Mouse (Mus musculus) midbrain, embryonic 16.5 days (tissue): ENCODE data around the gene Jag1. TPM values are rescaled to one million over a fixed set of nuclear protein-coding genes. Genes with fewer than 3 reads are reported as not detected.

ENCODE experiments used
- ATAC-seq: fragments of 200-750 bp; cut with Nextera tagmentation; 2 replicates; pipeline ENCODE4 v1.8.0; 2017; ENCODE audit warnings: moderate TSS enrichment
- H3K27ac ChIP-seq: fragments of 300-500 bp; sonication (generic); 2 replicates; pipeline ENCODE4 v1.5.1; 2014; ENCODE audit warnings: mild to moderate bottlenecking, low read length, mixed read lengths
- H3K27me3 ChIP-seq: fragments of 300-500 bp; sonication (generic); 2 replicates; pipeline ENCODE4 v1.6.1; 2014; ENCODE audit warnings: low read depth, low read length, mixed read lengths; ENCODE audit not compliant: control insufficient read depth, insufficient read depth
- H3K36me3 ChIP-seq: fragments of 300-500 bp; sonication (generic); 2 replicates; pipeline ENCODE4 v1.6.1; 2014; ENCODE audit warnings: mild to moderate bottlenecking, low read length, moderate library complexity, mixed read lengths; ENCODE audit not compliant: control insufficient read depth, insufficient read depth
- H3K4me1 ChIP-seq: fragments of 300-500 bp; sonication (generic); 2 replicates; pipeline ENCODE4 v1.6.1; 2014; ENCODE audit warnings: mild to moderate bottlenecking, low read length, mixed read lengths; ENCODE audit not compliant: control insufficient read depth, insufficient read depth
- H3K4me2 ChIP-seq: fragments of 300-500 bp; sonication (generic); 2 replicates; pipeline ENCODE4 v1.6.1; 2014; ENCODE audit warnings: mild to moderate bottlenecking, low read length, mixed read lengths
- H3K4me3 ChIP-seq: fragments of 300-500 bp; sonication (generic); 2 replicates; pipeline ENCODE4 v1.5.1; 2014; ENCODE audit warnings: low read depth, mild to moderate bottlenecking, low read length, moderate library complexity, mixed read lengths
- H3K9ac ChIP-seq: fragments of 300-500 bp; sonication (generic); 2 replicates; pipeline ENCODE4 v1.6.1; 2014; ENCODE audit warnings: low read depth, low read length, mixed read lengths
- H3K9me3 ChIP-seq: fragments of 300-500 bp; sonication (generic); replicated peaks from 2 replicates; pipeline ENCODE4 v1.6.1; 2014; ENCODE audit warnings: mild to moderate bottlenecking, low read length, mixed read lengths; ENCODE audit not compliant: control insufficient read depth, poor library complexity, severe bottlenecking
- WGBS: fragments of 180-500 bp; shearing (Covaris S2); extraction: QIAGEN DNeasy Blood & Tissue Kit; methylation state at CpG from one replicate; pipeline ENCODE4 v1.1.7; 2014; 5-methylcytosine and 5-hydroxymethylcytosine counted together
- polyA plus RNA-seq: library from polyadenylated mRNA; unstranded; fragments of >200 nt; fragmentation: Nextera tagmentation; extraction: Ambion mirVana; gene quantifications from 2 replicates; pipeline ENCODE4 v1.2.1, GENCODE M21; 2015

Jag1 gene
- polyA plus RNA-seq, 1 experiment from 2014 or later: 8.6 TPM

GRCm38 (mm10) chr2:137044122-137044521 is 72.3 kb downstream of the Jag1 start:
- no peaks in the 10 kb centered on the region for H3K4me1 ChIP-seq
- H3K36me3 ChIP-seq: no peaks in the 10 kb centered on the region
- H3K27me3 ChIP-seq: no peaks in the 10 kb centered on the region
- ATAC-seq: no peak
- H3K9me3 ChIP-seq: no peaks in the 10 kb centered on the region
- no peak overlapping the region for H3K9ac ChIP-seq
- no peak overlapping the region for H3K4me2 ChIP-seq
- H3K4me3 ChIP-seq: no peak overlapping the region
- no peak overlapping the region for H3K27ac ChIP-seq
- WGBS: 91% methylated on average over 2 of the region's 2 CpGs

Other genes starting within 250 kb of the Jag1 start
- gene AL731706.2, start 231.0 kb downstream of the Jag1 start, polyA plus RNA-seq: 17.8 and 27.2 TPM in 2 replicates
- 13.2 and 15.7 TPM in 2 replicates for gene Slx4ip, start 225.4 kb downstream of the Jag1 start, polyA plus RNA-seq
- 16.6 and 17.0 TPM in 2 replicates for gene AL731706.1, start 225.3 kb downstream of the Jag1 start, polyA plus RNA-seq
- 12.1 and 12.8 TPM in 2 replicates for gene Mkks, start 225.3 kb downstream of the Jag1 start, polyA plus RNA-seq